Mouse (Mus musculus): ENCODE measurements around the gene Rtca. TPM values are rescaled to one million over a fixed set of nuclear protein-coding genes. Genes with fewer than 3 reads are reported as not detected.

Gene Rtca
- 23.9 and 27.5 TPM in 2 replicates for polyA plus RNA-seq (2012; rRNA removed)

GRCm38 (mm10) chr3:116507772-116508351, at the start of gene Rtca:
TSS of gene Rtca (minus strand) at chr3:116508208.
- peak; percentile 88 for DNase-seq (ENCODE audit: low read depth, low spot score)
- WGBS: 1% methylated on average over 44 of the region's 44 CpGs

DNA sequence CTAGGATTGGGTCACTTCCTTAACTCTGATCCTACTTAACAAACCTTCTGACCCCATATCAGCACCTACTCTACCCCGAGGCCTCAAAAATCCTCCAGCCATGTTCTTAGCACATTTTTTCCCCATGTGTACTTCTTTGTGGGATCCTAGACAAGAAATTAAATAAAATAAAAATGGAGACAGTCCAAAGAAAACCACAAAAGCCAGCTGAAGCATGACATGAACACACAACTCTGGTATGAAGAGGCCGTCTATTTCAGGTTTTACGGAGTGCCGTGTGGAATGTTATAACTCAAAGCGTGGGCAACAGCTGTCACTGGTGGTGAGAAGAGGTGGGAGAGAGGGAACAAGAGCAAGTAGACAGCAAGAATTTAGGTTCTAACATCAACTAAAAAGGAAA, 43.4 kb upstream of the Rtca start:
- DNase-seq (ENCODE audit: low read depth, low spot score): no peak
- WGBS: 86% methylated on average over 5 of the region's 5 CpGs

- no peak for DNase-seq (ENCODE audit: low read depth, low spot score)
- 73% methylated on average over 5 of the region's 5 CpGs for WGBS
Measured at GRCm38 (mm10) chr3:116547430-116547829, 39.4 kb upstream of the Rtca start.

DNA sequence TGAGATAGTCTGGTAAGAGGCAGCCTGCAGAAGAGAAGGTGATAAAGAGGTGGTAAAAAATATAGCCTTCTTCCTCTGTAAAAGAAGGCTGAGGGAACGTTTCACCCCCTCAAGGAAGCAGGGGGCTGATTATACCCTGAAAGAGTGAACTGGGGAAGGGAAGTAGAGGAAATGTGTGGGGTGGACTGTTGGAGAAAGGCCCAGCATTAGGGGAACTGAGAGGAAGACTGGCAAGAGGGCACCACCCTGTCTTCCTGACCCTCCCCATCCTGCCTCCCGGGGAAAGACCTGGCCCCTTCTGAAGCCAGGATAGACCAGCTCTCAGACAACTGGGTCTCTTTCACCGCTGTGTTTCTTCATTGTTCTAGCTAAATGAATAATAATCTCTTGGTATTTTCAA, 34.5 kb upstream of the Rtca start:
- DNase-seq (ENCODE audit: low read depth, low spot score): no peak
- 61% methylated on average over 3 of the region's 3 CpGs for WGBS

- DNase-seq (ENCODE audit: low read depth, low spot score): no peak
- WGBS: 54% methylated on average over 2 of the region's 2 CpGs
Measured at GRCm38 (mm10) chr3:116542070-116542469, 34.1 kb upstream of the Rtca start.

- DNase-seq (ENCODE audit: low read depth, low spot score): no peak
- 74% methylated on average over 6 of the region's 6 CpGs for WGBS
Measured at GRCm38 (mm10) chr3:116537200-116537573, 29.2 kb upstream of the Rtca start.

DNA sequence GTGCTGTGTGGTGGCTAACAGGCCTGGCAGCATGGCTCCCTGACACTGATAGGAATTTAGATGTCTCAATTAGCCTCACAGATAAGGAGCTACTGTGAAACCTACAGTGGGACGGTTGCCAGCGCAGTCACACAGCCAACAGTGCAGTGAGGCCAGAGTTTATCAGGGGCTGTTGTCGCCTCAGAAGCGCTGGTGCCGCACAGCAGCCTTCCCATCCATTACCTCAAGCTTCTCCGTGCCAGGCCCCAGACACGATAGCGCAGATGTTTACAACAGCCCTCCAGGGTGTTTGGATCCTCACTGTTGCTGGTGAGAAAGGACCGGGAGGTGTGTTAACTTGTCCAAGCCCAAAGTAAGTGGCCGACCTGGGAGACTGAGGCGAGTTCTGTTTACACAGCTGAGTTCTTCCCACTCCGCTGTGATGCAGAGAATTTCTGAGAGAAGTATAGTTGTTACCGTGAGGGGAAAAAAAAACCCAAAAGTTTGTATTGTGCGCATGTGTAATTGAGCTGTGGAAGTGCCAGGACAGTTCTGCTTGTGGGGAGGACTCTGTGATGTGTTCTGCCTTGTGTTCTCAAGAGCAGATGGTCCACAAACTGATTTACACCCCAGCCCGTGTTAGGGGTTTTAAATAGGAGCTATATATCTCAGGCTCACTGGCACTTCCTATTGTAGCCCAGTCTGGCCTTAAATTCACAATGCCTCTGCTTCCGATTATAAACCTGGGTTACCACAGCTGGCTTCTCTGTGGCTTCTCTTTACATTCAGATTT, 28.6 kb upstream of the Rtca start:
- DNase-seq (ENCODE audit: low read depth, low spot score): no peak
- 63% methylated on average over 16 of the region's 16 CpGs for WGBS

- no peak for DNase-seq (ENCODE audit: low read depth, low spot score)
- WGBS: 73% methylated on average over 4 of the region's 4 CpGs
Measured at GRCm38 (mm10) chr3:116530826-116531225, 22.8 kb upstream of the Rtca start.

GRCm38 (mm10) chr3:116529741-116530140, 21.7 kb upstream of the Rtca start:
- DNase-seq (ENCODE audit: low read depth, low spot score): no peak
- WGBS: 49% methylated on average over 5 of the region's 5 CpGs

- DNase-seq (ENCODE audit: low read depth, low spot score): no peak
- WGBS: 86% methylated on average over 12 of the region's 12 CpGs
Measured at GRCm38 (mm10) chr3:116520141-116520761, 12.2 kb upstream of the Rtca start.

DNA sequence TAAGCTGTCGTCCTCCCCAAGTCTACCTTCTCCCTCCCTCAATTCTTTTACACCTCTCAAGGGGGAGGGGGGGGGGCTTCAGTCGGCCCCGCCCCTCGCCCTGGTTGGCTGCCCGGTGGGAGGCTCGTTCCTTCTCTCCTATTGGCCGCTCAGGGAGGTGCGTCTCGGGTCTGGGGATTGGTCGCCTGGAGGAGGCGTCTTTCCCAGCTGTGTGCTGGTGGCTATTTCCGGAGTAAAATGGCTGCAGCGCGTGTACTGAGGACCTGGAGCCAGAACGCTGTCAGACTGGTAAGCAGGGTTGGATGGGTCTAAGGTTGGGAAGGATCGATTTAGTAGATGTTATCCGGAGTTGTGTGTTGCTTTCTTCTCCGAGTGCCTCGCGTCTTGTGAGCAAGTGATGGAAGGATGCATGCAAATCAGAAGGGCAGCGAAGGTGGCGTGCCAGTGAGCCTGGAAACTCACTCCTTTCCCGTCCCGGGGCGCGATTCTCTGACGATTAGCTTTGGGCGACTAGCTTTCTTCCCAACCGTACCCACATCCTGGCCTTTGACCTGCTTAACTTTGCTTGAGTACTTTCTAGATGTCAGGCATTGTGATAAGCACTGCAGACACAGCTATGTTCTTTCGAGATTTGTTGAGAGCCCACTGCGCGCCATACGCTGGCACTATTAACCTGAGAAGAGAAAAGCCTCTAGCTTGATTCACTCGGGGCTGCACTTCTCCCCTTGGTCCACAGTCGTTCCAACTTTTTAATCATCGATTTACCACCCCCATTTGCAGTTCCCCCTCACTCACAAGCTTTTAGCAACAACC, 5.1 kb upstream of the Rtca start, which contains the start of gene Dbt:
Gene Dbt (plus strand): TSS at position 167 of the 813 bp plus-strand sequence.
- WGBS: 1% methylated on average over 36 of the region's 36 CpGs
- peak; percentile 56 for DNase-seq (ENCODE audit: low read depth, low spot score)

DNA sequence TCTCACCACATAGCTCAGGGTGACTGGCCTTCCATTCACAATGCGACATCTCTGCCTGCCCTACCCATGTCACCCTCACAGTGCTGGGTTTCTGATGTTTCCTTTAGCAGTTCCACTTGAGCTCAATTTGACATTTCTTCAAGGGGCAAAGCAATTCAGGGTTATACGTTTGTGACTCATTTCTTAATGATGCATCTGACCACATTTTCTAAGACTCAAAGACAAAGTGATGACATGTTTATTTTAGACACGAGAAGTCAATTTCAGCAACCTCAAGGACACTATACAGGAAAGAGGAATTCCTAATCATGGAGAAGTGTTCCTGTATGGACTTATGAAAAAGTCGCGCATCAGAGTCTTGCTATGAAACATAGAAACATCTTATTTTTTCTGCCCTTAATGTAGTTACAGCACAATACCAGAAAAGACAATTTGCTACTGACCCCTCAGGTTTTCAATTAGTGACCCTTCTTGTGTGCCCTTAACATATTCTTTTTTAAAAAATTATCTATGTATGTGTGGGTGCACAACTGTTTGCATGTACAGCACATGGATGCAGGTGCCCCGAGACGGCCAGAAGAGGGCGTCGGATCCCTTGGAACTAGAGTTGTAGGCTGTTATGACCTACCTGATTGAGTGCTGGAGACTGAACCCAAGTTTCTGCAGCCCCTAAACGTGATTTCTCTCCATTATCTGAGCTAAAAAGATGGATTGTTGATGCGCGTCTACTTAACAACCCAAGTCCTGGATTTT, 4.3 kb upstream of the Rtca start:
- DNase-seq (ENCODE audit: low read depth, low spot score): no peak

GRCm38 (mm10) chr3:116495671-116496070, 12.3 kb downstream of the Rtca start:
- DNase-seq (ENCODE audit: low read depth, low spot score): no peak
- 39% methylated on average over 1 of the region's 1 CpGs for WGBS

More for the DNA sequence above, 4.3 kb upstream of the Rtca start:
- WGBS: 34% methylated on average over 12 of the region's 12 CpGs

GRCm38 (mm10) chr3:116493658-116494057, 14.3 kb downstream of the Rtca start:
- DNase-seq (ENCODE audit: low read depth, low spot score): no peak
- WGBS: 68% methylated on average over 5 of the region's 5 CpGs

- DNase-seq (ENCODE audit: low read depth, low spot score): peak; percentile 70
- 35% methylated on average over 1 of the region's 1 CpGs for WGBS
Measured at GRCm38 (mm10) chr3:116491923-116492454, 16.0 kb downstream of the Rtca start.

GRCm38 (mm10) chr3:116490920-116491319, 17.1 kb downstream of the Rtca start:
- 82% methylated on average over 5 of the region's 5 CpGs for WGBS
- no peak for DNase-seq (ENCODE audit: low read depth, low spot score)

- 79% methylated on average over 4 of the region's 4 CpGs for WGBS
- DNase-seq (ENCODE audit: low read depth, low spot score): no peak
Measured at GRCm38 (mm10) chr3:116483271-116483670, 24.7 kb downstream of the Rtca start.

GRCm38 (mm10) chr3:116482724-116483123, 25.3 kb downstream of the Rtca start:
- WGBS: 73% methylated on average over 3 of the region's 3 CpGs
- no peak for DNase-seq (ENCODE audit: low read depth, low spot score)

- WGBS: 17% methylated on average over 5 of the region's 5 CpGs
- no peak for DNase-seq (ENCODE audit: low read depth, low spot score)
Measured at GRCm38 (mm10) chr3:116480937-116481336, 27.1 kb downstream of the Rtca start.
